Mouse (Mus musculus): ENCODE measurements around the gene Tbx15.

- no peak for TF ChIP-seq CTCF (IDR thresholded peaks at IDR 0.05; ENCODE audit: low read depth)
- no peak for TF ChIP-seq EP300 (IDR thresholded peaks at IDR 0.05; ENCODE audit: low read depth)
Measured at GRCm38 (mm10) chr3:99251271-99252165, 11.3 kb downstream of the Tbx15 start.

Data from liver, postnatal 0 days (tissue).